Mouse (Mus musculus) megakaryocyte, embryonic 14.5 days (primary cell): ENCODE measurements around the gene Pitpna. TPM values are rescaled to one million over a fixed set of nuclear protein-coding genes. Genes with fewer than 3 reads are reported as not detected.

Experiments used
- H3K27me3 ChIP-seq: replicated peaks from 2 replicates; pipeline ENCODE3; 2012; ENCODE audit warnings: inconsistent platforms
- H3K36me3 ChIP-seq: replicated peaks from 2 replicates; pipeline ENCODE3; 2012; ENCODE audit warnings: low read length, inconsistent platforms, mixed read lengths
- H3K4me1 ChIP-seq: 2 replicates; pipeline ENCODE4 v1.6.1; 2012; ENCODE audit warnings: inconsistent platforms
- H3K4me3 ChIP-seq: replicated peaks from 2 replicates; pipeline ENCODE3; 2012; ENCODE audit warnings: moderate library complexity, mild to moderate bottlenecking, inconsistent platforms
- H3K9me3 ChIP-seq: 2 replicates; pipeline ENCODE4 v1.6.1; 2012; ENCODE audit warnings: inconsistent platforms
- FLI1 ChIP-seq: IDR thresholded peaks from 2 replicates; pipeline ENCODE4 v1.6.1; 2012; ENCODE audit warnings: low read length, inconsistent platforms, mixed read lengths
- GATA1 ChIP-seq: IDR thresholded peaks from 3 replicates; pipeline ENCODE4 v1.6.1; 2012; ENCODE audit warnings: mixed read lengths, low read length, inconsistent platforms, borderline replicate concordance
- polyA plus RNA-seq: library from polyadenylated mRNA; stranded (reverse); fragments of >175 nt; gene quantifications from 2 replicates; pipeline ENCODE4 v1.2.3, GENCODE M21; 2012; ENCODE audit warnings: low replicate concordance; ENCODE audit not compliant: insufficient read depth

Pitpna gene
- polyA plus RNA-seq, 1 experiment, result 62.8 TPM

DNA sequence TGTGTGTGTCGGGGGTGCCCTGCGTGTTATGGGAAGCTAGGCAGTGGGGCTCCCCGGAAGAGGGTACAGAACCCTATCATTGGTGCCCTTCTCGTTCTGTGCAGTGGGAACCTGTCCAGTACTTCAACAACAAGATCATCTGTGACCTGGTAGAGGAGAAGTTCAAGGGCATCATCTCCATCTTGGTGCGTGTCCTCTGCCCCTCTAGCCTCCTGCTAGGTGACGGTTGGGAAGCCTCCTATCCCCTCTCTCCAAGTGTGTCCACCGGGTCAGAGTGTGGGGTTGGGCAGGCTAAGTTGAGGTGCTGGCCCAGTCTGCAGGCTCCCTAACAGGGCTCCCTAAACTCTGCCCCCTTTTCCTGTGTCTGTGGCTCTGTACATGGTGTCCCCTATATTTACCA is 74.2 kb downstream of the Pitpna start:
- Histone ChIP-seq H3K9me3 (no peaks in the 10 kb centered on the region), H3K36me3 (peaks cover 93% of the 10 kb centered on the region), H3K27me3 (no peaks in the 10 kb centered on the region), H3K4me1 (peaks cover 55% of the 10 kb centered on the region), H3K4me3 (peak overlapping the region; percentile 30)
- TF ChIP-seq FLI1, result no peak
- no peak for TF ChIP-seq GATA1

DNA sequence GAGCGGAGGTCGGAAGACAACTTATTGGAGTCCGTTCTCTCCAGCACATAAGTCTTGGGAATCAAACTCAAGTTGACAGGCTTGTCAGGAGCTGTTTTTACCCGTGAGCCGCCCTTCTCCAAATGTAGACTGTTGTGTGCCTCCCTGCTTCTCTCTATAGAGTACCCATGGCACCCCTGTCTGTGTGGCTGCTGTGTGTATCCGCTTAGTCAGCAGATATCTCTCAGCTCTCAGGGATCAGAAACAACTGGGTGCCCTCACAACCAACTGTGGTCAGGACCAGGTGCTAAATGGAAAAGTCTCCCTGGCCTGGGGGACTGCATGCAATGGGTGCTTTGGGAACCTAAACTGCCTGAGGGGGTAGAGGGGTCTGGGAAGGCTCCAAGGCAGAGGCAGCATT is 78.4 kb downstream of the Pitpna start:
- Histone ChIP-seq H3K27me3 (no peaks in the 10 kb centered on the region), H3K4me1 (peaks cover 64% of the 10 kb centered on the region), H3K9me3 (no peaks in the 10 kb centered on the region), H3K36me3 (peaks cover 92% of the 10 kb centered on the region), H3K4me3 (no peak overlapping the region)
- TF ChIP-seq FLI1 (no peak), GATA1 (no peak)

DNA sequence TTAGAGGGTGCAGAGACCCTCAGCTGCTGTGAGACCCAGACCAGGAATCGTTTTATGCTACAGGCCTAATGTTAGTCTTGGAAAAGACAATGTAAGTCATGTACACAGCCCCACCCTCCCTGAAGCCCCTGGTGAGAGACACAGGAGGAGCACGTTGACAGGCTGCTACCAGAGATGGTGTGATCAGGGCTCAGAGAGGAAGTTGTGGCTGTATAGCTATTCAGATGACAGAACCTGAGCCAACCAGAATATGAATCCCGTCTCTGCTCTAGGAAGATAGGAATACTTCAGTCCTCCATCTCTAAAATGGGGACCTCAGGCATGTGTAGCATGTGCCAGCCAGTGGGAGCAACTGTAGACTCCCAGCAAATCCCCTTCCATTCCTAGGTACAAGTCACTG is 80.7 kb downstream of the Pitpna start:
- TF ChIP-seq FLI1 (no peak), GATA1 (no peak)
- peaks cover 94% of the 10 kb centered on the region for H3K36me3 ChIP-seq
- peaks cover 61% of the 10 kb centered on the region for H3K4me1 ChIP-seq
- no peaks in the 10 kb centered on the region for H3K9me3 ChIP-seq
- no peak overlapping the region for H3K4me3 ChIP-seq
- H3K27me3 ChIP-seq, result no peaks in the 10 kb centered on the region

DNA sequence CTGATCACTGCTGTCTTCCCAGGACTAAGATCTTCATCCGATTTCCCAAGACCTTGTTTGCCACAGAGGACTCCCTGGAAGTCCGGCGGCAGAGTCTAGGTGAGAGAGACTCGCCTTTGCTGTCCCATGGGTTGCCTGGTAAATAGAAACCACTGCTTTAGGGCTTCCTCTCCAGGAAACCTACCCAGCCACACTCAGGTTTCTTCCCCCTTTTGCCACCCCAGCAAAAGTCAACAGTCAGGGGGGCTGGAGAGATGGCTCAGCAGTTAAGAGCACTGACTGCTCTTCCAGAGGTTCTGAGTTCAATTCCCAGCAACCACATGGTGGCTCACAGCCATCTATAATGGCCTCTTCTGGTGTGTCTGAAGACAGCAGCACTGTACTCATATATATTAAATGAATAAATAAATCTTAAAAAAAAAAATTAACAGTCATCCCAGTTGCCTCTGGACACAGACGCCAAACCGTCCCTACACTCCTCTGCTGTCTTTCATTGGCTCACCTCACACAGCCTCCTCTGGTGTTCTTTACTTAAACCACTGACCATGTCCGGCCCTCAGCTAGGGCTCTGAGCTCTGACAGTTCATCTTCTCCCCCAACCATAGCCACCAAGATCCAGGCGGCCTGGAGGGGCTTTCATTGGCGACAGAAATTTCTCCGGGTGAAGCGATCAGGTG is 81.4 kb downstream of the Pitpna start:
- peaks cover 95% of the 10 kb centered on the region for H3K36me3 ChIP-seq

GRCm38 (mm10) chr11:75669853-75670200 is 81.9 kb downstream of the Pitpna start:
- H3K4me1 ChIP-seq, result peaks cover 62% of the 10 kb centered on the region
- no peaks in the 10 kb centered on the region for H3K27me3 ChIP-seq
- H3K9me3 ChIP-seq, result no peaks in the 10 kb centered on the region
- no peak for TF ChIP-seq GATA1
- no peak for TF ChIP-seq FLI1
- H3K36me3 ChIP-seq, result peaks cover 93% of the 10 kb centered on the region
- peak overlapping the region; percentile 64 for H3K4me3 ChIP-seq

More for the DNA sequence above, 81.4 kb downstream of the Pitpna start:
- Histone ChIP-seq H3K4me1 (peaks cover 61% of the 10 kb centered on the region), H3K27me3 (no peaks in the 10 kb centered on the region), H3K9me3 (no peaks in the 10 kb centered on the region), H3K4me3 (no peak overlapping the region)
- TF ChIP-seq FLI1, result no peak
- TF ChIP-seq GATA1, result no peak

DNA sequence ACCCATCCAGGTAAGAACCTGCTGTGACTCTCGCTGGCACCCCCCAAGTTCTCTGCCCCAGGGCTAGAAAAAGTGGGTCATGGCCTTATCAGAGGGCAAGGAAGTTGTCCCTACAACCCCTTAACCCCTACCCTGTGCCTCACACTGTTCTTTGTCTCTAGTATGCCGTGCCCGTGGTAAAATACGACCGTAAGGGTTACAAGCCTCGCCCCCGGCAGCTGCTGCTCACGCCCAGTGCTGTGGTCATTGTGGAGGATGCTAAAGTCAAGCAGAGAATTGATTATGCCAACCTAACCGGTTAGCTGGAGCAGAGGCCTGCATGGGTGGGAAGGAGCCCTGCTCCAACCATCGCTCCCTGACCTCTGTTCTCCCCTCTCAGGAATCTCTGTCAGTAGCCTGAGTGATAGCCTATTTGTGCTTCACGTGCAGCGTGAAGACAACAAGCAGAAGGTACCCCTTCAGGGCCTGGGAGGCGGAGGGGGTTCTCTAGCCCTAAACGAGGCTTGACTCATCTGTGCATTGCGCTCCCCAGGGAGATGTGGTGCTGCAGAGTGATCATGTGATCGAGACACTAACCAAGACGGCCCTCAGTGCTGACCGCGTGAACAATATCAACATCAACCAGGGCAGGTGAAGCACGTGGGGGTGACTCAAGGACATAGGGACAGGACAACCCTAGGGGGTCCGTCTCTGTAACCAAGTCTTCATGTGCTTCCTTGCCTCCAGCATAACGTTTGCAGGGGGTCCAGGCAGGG is 83.7 kb downstream of the Pitpna start:
- Histone ChIP-seq H3K4me1 (peaks cover 56% of the 10 kb centered on the region), H3K36me3 (peaks cover 78% of the 10 kb centered on the region), H3K4me3 (no peak overlapping the region), H3K27me3 (no peaks in the 10 kb centered on the region), H3K9me3 (no peaks in the 10 kb centered on the region)
- TF ChIP-seq FLI1, result no peak
- TF ChIP-seq GATA1, result no peak

- Histone ChIP-seq H3K9me3 (no peaks in the 10 kb centered on the region), H3K4me3 (no peak overlapping the region), H3K36me3 (peaks cover 61% of the 10 kb centered on the region), H3K4me1 (peaks cover 57% of the 10 kb centered on the region), H3K27me3 (no peaks in the 10 kb centered on the region)
- no peak for TF ChIP-seq GATA1
- no peak for TF ChIP-seq FLI1
Measured at GRCm38 (mm10) chr11:75673411-75673810, 85.5 kb downstream of the Pitpna start.

DNA sequence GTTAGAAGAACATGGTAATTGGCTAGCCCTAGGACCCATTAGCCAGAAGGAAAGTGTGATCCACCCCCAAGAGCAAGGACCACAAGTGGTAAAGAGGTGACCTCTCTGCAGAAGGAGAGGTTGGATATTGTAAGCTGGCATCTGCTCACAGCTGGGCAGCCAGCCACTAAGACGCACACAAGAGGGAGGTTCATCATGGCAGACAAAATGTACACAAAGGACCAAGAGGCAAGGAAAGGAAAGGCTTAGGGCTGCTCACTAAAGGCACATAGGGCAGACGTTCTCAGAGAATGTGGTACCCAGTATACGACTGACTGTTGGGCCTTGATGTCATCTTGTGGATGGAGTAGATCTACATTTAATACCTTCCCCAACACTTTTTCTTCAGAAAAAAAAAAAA is 87.0 kb downstream of the Pitpna start:
- H3K4me3 ChIP-seq, result no peak overlapping the region
- H3K9me3 ChIP-seq, result no peaks in the 10 kb centered on the region
- H3K27me3 ChIP-seq, result no peaks in the 10 kb centered on the region
- TF ChIP-seq FLI1 (no peak), GATA1 (no peak)
- peaks cover 46% of the 10 kb centered on the region for H3K4me1 ChIP-seq
- peaks cover 47% of the 10 kb centered on the region for H3K36me3 ChIP-seq

GRCm38 (mm10) chr11:75677881-75678746 is 90.2 kb downstream of the Pitpna start:
- Histone ChIP-seq H3K4me1 (peaks cover 50% of the 10 kb centered on the region), H3K36me3 (peaks cover 32% of the 10 kb centered on the region), H3K4me3 (peak overlapping the region; percentile 99), H3K9me3 (no peaks in the 10 kb centered on the region), H3K27me3 (no peaks in the 10 kb centered on the region)
- no peak for TF ChIP-seq GATA1
- TF ChIP-seq FLI1, result no peak

Other genes starting within 250 kb of the Pitpna start
- gene Rpa1, start 239.8 kb upstream of the Pitpna start, polyA plus RNA-seq, result 10.0 and 11.0 TPM in 2 replicates
- 0.43 and 1.8 TPM in 2 replicates for gene Smyd4, start 239.7 kb upstream of the Pitpna start, polyA plus RNA-seq
- 2.5 TPM in 1 of 2 replicates, not detected in the other for gene Serpinf1, start 165.4 kb upstream of the Pitpna start, polyA plus RNA-seq
- not detected in 2 replicates for gene Serpinf2, start 148.5 kb upstream of the Pitpna start, polyA plus RNA-seq
- 10.8 and 12.0 TPM in 2 replicates for gene Wdr81, start 133.4 kb upstream of the Pitpna start, polyA plus RNA-seq
- 1.7 TPM in 1 of 2 replicates, not detected in the other for gene Tlcd2, start 126.4 kb upstream of the Pitpna start, polyA plus RNA-seq
- 18.1 and 35.1 TPM in 2 replicates for gene Prpf8, start 101.3 kb upstream of the Pitpna start, polyA plus RNA-seq
- 4.2 and 9.5 TPM in 2 replicates for gene Rilp, start 78.0 kb upstream of the Pitpna start, polyA plus RNA-seq
- gene Scarf1, start 74.6 kb upstream of the Pitpna start, polyA plus RNA-seq, result 27.4 and 42.5 TPM in 2 replicates
- gene Slc43a2, start 56.4 kb upstream of the Pitpna start, polyA plus RNA-seq, result 18.9 and 35.4 TPM in 2 replicates
- 38.5 and 43.3 TPM in 2 replicates for gene Inpp5k, start 42.9 kb downstream of the Pitpna start, polyA plus RNA-seq
- 28.1 and 63.4 TPM in 2 replicates for gene Myo1c, start 62.4 kb downstream of the Pitpna start, polyA plus RNA-seq
- 62.5 and 120 TPM in 2 replicates for gene Crk, start 91.2 kb downstream of the Pitpna start, polyA plus RNA-seq
- gene Ywhae, start 144.8 kb downstream of the Pitpna start, polyA plus RNA-seq, result 32.8 and 324 TPM in 2 replicates
- not detected in 2 replicates for gene Doc2b, start 208.0 kb downstream of the Pitpna start, polyA plus RNA-seq